Mouse (Mus musculus) forebrain, embryonic 14.5 days (tissue): ENCODE results near the gene Ablim1. TPM values are rescaled to one million over a fixed set of nuclear protein-coding genes. Genes with fewer than 3 reads are reported as not detected.
A peak's percentile ranks its signal among the peaks of the same experiment; 100 is the strongest.

Experiments
- ATAC-seq: fragments of 200-750 bp; cut with Nextera tagmentation; 2 replicates; pipeline ENCODE4 v1.8.0; 2017; ENCODE audit warnings: mild to moderate bottlenecking, moderate library complexity
- DNase-seq: peaks from one replicate; pipeline ENCODE4 v3.0.0-alpha.2; 2015; ENCODE audit warnings: low spot score
- H3K27ac ChIP-seq: fragments of 300-500 bp; sonication (generic); 2 replicates; pipeline ENCODE4 v1.5.1; 2014; ENCODE audit warnings: low read depth, mild to moderate bottlenecking, control low read depth, low read length, moderate library complexity
- H3K27me3 ChIP-seq: fragments of 300-500 bp; sonication (generic); replicated peaks from 2 replicates; pipeline ENCODE4 v1.6.1; 2014; ENCODE audit warnings: low read length, control low read depth, mixed read lengths; ENCODE audit not compliant: control insufficient read depth, insufficient read depth
- H3K36me3 ChIP-seq: fragments of 300-500 bp; sonication (generic); 2 replicates; pipeline ENCODE4 v1.6.1; 2014; ENCODE audit warnings: low read length, control low read depth; ENCODE audit not compliant: control insufficient read depth, insufficient read depth
- H3K4me1 ChIP-seq: fragments of 300-500 bp; sonication (generic); 2 replicates; pipeline ENCODE4 v1.6.1; 2014; ENCODE audit warnings: antibody characterized with exemption, low read length, control low read depth; ENCODE audit not compliant: control insufficient read depth, insufficient read depth
- H3K4me2 ChIP-seq: fragments of 300-500 bp; sonication (generic); 2 replicates; pipeline ENCODE4 v1.6.1; 2014; ENCODE audit warnings: mild to moderate bottlenecking, control low read depth, low read length
- H3K4me3 ChIP-seq: fragments of 300-500 bp; sonication (generic); 2 replicates; pipeline ENCODE4 v1.5.1; 2014; ENCODE audit warnings: low read depth, low read length, control low read depth
- H3K9ac ChIP-seq: fragments of 300-500 bp; sonication (generic); 2 replicates; pipeline ENCODE4 v1.6.1; 2014; ENCODE audit warnings: mild to moderate bottlenecking, low read length, control low read depth, moderate library complexity
- H3K9me3 ChIP-seq: fragments of 300-500 bp; sonication (generic); replicated peaks from 2 replicates; pipeline ENCODE4 v1.6.1; 2016; ENCODE audit warnings: low read length, control low read depth, mixed read lengths; ENCODE audit not compliant: control insufficient read depth
- WGBS: fragments of 180-500 bp; shearing (Covaris S2); extraction: QIAGEN DNeasy Blood & Tissue Kit; methylation state at CpG from one replicate; pipeline ENCODE4 v1.1.7; 2014; 5-methylcytosine and 5-hydroxymethylcytosine counted together
- polyA plus RNA-seq: library from polyadenylated mRNA; unstranded; fragments of >200 nt; fragmentation: Nextera tagmentation; extraction: Ambion mirVana; gene quantifications from 2 replicates; pipeline ENCODE4 v1.2.1, GENCODE M21; 2014

Ablim1 gene
- polyA plus RNA-seq, 1 experiment from 2014 or later, result 24.0 TPM

GRCm38 (mm10) chr19:57128037-57128436 lies 186.7 kb downstream of the Ablim1 start:
- H3K36me3 ChIP-seq, result no peaks in the 10 kb centered on the region
- WGBS, result 62% methylated on average over 6 of the region's 6 CpGs

GRCm38 (mm10) chr19:57127523-57127922 lies 187.2 kb downstream of the Ablim1 start:
- Histone ChIP-seq H3K9me3 (no peaks in the 10 kb centered on the region), H3K4me3 (no peak overlapping the region), H3K27me3 (no peaks in the 10 kb centered on the region), H3K9ac (no peak overlapping the region), H3K36me3 (no peaks in the 10 kb centered on the region), H3K4me1 (no peaks in the 10 kb centered on the region), H3K4me2 (no peak overlapping the region), H3K27ac (no peak overlapping the region)
- 90% methylated on average over 5 of the region's 5 CpGs for WGBS
- DNase-seq (no peak), ATAC-seq (no peak)

More at GRCm38 (mm10) chr19:57128037-57128436, 186.7 kb downstream of the Ablim1 start:
- H3K27ac ChIP-seq, result no peak overlapping the region
- DNase-seq, result no peak
- H3K4me2 ChIP-seq, result no peak overlapping the region
- no peak overlapping the region for H3K4me3 ChIP-seq
- H3K27me3 ChIP-seq, result no peaks in the 10 kb centered on the region
- H3K9ac ChIP-seq, result no peak overlapping the region
- H3K4me1 ChIP-seq, result no peaks in the 10 kb centered on the region
- no peak for ATAC-seq
- H3K9me3 ChIP-seq, result no peaks in the 10 kb centered on the region

- no peak overlapping the region for H3K27ac ChIP-seq
- 62% methylated on average over 10 of the region's 10 CpGs for WGBS
- no peaks in the 10 kb centered on the region for H3K4me1 ChIP-seq
- no peaks in the 10 kb centered on the region for H3K27me3 ChIP-seq
- no peak for DNase-seq
- no peak overlapping the region for H3K4me2 ChIP-seq
- ATAC-seq, result no peak
- no peaks in the 10 kb centered on the region for H3K36me3 ChIP-seq
- H3K4me3 ChIP-seq, result no peak overlapping the region
- H3K9me3 ChIP-seq, result no peaks in the 10 kb centered on the region
- H3K9ac ChIP-seq, result no peak overlapping the region
Measured at GRCm38 (mm10) chr19:57126950-57127349, 187.8 kb downstream of the Ablim1 start.

- H3K9ac ChIP-seq, result no peak overlapping the region
- 78% methylated on average over 4 of the region's 4 CpGs for WGBS
- no peak overlapping the region for H3K4me3 ChIP-seq
- no peak overlapping the region for H3K27ac ChIP-seq
- no peak overlapping the region for H3K4me2 ChIP-seq
- no peaks in the 10 kb centered on the region for H3K27me3 ChIP-seq
- DNase-seq (no peak), ATAC-seq (no peak)
- H3K9me3 ChIP-seq, result no peaks in the 10 kb centered on the region
- H3K4me1 ChIP-seq, result no peaks in the 10 kb centered on the region
- H3K36me3 ChIP-seq, result no peaks in the 10 kb centered on the region
Measured at GRCm38 (mm10) chr19:57124906-57125305, 189.8 kb downstream of the Ablim1 start.

- Histone ChIP-seq H3K36me3 (no peaks in the 10 kb centered on the region), H3K4me2 (no peak overlapping the region), H3K27ac (no peak overlapping the region), H3K4me1 (peaks cover 3% of the 10 kb centered on the region; the same call in 1 of the 2 replicates), H3K4me3 (no peak overlapping the region), H3K27me3 (no peaks in the 10 kb centered on the region), H3K9me3 (no peaks in the 10 kb centered on the region), H3K9ac (no peak overlapping the region)
- 70% methylated on average over 2 of the region's 2 CpGs for WGBS
- no peak for DNase-seq
- no peak for ATAC-seq
Measured at GRCm38 (mm10) chr19:57124138-57124519, 190.6 kb downstream of the Ablim1 start.

GRCm38 (mm10) chr19:57123503-57124137 lies 191.1 kb downstream of the Ablim1 start:
- H3K36me3 ChIP-seq, result no peaks in the 10 kb centered on the region
- no peaks in the 10 kb centered on the region for H3K9me3 ChIP-seq
- no peak overlapping the region for H3K9ac ChIP-seq
- no peak overlapping the region for H3K4me2 ChIP-seq
- no peak overlapping the region for H3K27ac ChIP-seq
- 73% methylated on average over 11 of the region's 11 CpGs for WGBS
- DNase-seq (peak; percentile 67), ATAC-seq (peak; percentile 40; the same call in 1 of the 2 replicates)
- peaks cover 5% of the 10 kb centered on the region for H3K4me1 ChIP-seq
- no peaks in the 10 kb centered on the region for H3K27me3 ChIP-seq
- H3K4me3 ChIP-seq, result no peak overlapping the region

GRCm38 (mm10) chr19:57122261-57122660 lies 192.5 kb downstream of the Ablim1 start:
- Histone ChIP-seq H3K4me2 (no peak overlapping the region), H3K27ac (no peak overlapping the region), H3K36me3 (no peaks in the 10 kb centered on the region), H3K9ac (no peak overlapping the region), H3K4me3 (no peak overlapping the region), H3K27me3 (no peaks in the 10 kb centered on the region), H3K9me3 (no peaks in the 10 kb centered on the region), H3K4me1 (peaks cover 8% of the 10 kb centered on the region)
- DNase-seq (no peak), ATAC-seq (no peak)
- WGBS, result 81% methylated on average over 3 of the region's 3 CpGs

- DNase-seq (no peak), ATAC-seq (no peak)
- Histone ChIP-seq H3K36me3 (no peaks in the 10 kb centered on the region), H3K4me2 (no peak overlapping the region), H3K9ac (no peak overlapping the region), H3K27me3 (no peaks in the 10 kb centered on the region), H3K27ac (no peak overlapping the region), H3K9me3 (no peaks in the 10 kb centered on the region), H3K4me3 (no peak overlapping the region), H3K4me1 (peaks cover 13% of the 10 kb centered on the region)
- 82% methylated on average over 4 of the region's 4 CpGs for WGBS
Measured at GRCm38 (mm10) chr19:57121036-57121435, 193.7 kb downstream of the Ablim1 start.

GRCm38 (mm10) chr19:57119661-57120060 lies 195.1 kb downstream of the Ablim1 start:
- H3K36me3 ChIP-seq, result no peaks in the 10 kb centered on the region
- H3K9me3 ChIP-seq, result no peaks in the 10 kb centered on the region
- peaks cover 13% of the 10 kb centered on the region for H3K4me1 ChIP-seq
- DNase-seq, result peak; percentile 23
- no peak overlapping the region for H3K4me2 ChIP-seq
- no peak for ATAC-seq
- no peak overlapping the region for H3K9ac ChIP-seq
- WGBS, result 85% methylated on average over 3 of the region's 3 CpGs
- no peak overlapping the region for H3K4me3 ChIP-seq
- no peaks in the 10 kb centered on the region for H3K27me3 ChIP-seq
- no peak overlapping the region for H3K27ac ChIP-seq
